Mouse (Mus musculus): ENCODE measurements around the gene Abtb2.

Abtb2 gene

DNA sequence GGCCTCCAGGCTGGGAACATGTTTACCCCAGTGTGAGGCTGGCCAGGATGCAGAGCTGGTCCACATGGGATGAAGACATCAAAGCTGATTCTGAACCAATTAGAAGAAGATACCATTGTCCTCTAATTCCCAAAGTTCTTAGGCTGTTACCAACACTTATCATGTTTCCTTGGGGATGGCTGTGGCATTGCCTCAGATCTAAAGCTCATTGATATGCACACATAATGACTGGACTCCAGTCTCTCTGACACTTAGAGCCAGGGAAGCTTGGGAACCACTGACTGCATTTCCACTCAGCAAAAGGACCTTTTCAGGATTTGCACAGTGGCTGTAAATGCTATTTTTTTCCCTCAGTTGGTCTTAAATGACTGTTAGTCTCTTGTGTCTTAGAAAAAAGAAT, 52.3 kb downstream of the Abtb2 start:
- no peak for DNase-seq (ENCODE audit: low spot score)

DNA sequence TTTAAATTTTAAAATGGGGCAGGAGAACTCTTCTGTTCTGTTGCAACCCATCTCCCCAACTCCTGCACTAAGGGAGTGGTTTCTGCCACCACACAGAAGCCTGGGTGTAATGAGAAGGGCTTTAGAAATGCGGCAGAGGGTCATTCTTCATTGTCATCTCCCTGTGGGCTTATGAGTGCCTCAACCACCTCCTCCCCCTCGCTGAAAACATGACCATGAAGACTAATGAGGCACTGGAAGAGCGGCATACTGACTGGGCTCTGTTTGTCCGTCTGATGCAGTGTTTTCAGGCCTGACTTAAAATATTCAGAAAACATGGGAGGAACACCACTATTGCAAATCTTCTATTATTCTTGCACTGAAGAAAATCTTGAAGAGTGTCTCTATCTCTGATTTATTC, 56.8 kb downstream of the Abtb2 start:
- DNase-seq (ENCODE audit: low spot score), result peak; percentile 40

DNA sequence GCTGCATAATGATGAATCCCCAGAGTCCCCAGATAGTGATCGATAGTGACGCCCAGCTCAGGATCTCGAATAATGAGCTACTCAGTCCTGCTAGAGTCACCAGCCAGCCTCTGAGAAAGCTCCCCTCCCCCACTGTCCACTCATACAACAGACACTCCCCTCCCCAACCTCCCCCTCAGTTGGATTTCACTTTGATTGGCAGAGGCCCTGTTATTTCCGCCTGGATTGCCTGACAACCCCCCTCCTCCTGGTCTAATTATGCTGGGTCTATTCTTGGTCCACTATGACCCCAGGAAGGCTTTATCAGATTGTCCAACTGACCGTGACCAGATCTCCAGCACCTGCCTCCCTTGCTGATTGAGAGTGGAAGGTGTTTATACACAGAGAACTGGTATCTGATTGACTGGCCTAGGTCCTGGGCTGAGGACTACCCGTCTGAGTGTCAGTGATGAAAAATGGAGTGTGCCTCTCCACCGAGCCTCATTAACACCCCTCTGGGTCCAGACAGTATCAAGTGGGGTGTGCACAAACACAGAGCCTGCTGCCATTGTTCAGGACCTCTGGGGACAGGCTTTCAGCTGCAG, 59.3 kb downstream of the Abtb2 start:
- DNase-seq (ENCODE audit: low spot score), result peak; percentile 81

DNA sequence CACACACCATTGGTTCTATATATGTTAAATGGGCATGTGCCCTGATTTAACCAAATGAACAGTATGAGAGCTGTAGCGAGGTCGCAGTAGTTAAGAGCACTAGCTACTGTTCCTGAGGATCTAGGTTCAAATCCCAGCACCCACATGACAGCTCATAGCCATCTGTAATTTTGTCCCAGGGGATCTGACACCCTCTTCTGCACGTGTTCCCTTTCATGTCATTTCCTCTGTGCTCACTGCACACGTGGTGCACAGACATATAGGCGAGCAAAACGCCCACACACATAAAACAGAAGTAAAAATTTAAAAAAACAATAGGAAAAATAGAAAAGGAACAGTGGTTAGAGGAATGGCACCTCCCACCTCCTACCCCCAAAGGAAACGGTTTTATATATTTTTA, 61.0 kb downstream of the Abtb2 start:
- DNase-seq (ENCODE audit: low spot score), result no peak

DNA sequence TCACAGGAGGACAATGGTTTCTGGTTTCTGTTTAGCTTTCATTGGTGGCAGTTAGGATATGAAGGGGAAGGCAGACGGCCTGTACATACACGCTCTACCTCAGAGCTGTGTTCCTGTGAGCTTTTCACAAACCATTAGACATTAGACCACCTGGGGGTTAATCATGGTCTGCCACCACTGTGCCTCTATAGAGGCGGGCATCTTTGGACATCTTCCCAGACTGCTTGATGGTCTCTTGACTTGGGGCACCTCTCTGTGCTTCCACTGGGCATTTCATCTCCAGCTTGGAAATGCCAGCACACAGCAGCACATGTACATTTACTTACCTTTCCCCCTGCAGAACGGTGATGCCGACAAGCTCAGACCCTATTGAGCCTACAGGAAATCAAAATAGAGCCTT, 63.8 kb downstream of the Abtb2 start:
- DNase-seq (ENCODE audit: low spot score), result no peak

DNA sequence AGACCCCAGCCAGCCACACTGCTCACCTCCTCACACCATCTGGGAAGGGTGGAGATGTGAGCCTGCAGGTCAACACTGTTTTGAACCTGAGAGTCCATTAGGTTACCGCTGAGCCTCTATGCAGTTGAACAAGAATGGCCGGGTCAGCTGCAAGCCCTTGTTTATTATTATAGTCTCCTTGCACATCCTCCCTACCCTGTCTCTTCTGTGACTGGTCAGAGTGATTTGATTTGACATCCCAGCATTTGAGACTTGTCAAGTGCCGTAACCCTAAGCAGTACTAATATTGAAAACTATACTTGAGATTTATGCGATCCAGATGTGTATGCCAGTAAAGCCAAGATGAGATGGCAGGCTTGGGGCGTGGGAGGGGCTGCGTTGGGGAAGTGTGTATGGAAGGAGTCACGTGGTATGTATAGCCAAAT, 65.2 kb downstream of the Abtb2 start:
- peak; percentile 55 for DNase-seq (ENCODE audit: low spot score)

DNA sequence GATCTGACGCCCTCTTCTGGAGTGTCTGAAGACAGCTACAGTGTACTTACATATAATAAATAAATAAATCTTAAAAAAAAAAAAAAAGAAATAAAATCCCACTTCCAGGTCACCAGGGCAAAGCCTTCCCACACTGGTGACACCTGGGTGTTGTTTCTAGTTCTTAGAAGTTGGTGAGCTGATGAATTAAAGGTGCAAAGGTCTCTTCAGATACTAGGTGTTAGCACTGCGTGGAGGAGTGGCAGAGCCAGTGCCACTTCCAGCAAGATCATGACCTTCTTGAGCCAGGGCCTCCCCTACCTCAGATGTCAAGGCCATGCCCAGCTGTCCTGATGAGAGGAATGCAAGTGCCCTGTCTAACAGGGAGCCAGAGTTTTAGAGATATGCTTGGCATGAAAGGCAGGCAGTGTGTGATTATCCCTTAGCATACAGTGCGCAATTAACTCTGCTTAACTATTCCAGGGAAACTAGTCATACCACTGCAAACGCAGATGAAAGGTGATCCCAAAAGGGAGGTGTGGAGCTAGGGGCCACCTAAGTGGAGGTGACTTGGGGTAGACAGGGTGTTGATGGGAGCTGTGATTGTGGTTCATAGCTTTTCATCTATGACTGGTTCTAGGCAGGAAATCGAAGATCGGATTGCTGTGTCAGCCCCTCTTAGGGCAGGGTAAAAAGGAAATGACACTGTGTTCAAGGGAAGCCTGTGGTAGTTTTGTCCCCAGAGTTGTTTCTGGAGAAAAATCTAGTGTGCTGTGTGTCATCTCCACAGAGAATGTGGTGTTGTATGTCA, 66.2 kb downstream of the Abtb2 start:
- DNase-seq (ENCODE audit: low spot score), result no peak

DNA sequence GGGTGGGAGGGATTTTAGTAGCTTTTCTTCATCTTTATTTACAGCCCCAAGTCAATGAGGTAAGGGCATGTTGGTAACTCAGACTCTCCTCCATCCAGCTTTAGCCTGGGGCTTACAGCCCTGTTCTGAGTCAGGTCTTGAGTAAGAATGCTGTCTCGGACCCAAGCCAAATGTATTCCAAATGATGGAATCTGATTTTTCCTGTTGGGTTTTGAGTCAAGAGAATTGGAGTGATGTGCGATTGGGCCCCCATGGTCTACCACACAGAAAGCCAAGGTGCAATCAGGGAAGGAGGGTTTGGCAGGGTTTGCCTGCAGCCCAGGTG, 66.8 kb downstream of the Abtb2 start:
- no peak for DNase-seq (ENCODE audit: low spot score)

DNA sequence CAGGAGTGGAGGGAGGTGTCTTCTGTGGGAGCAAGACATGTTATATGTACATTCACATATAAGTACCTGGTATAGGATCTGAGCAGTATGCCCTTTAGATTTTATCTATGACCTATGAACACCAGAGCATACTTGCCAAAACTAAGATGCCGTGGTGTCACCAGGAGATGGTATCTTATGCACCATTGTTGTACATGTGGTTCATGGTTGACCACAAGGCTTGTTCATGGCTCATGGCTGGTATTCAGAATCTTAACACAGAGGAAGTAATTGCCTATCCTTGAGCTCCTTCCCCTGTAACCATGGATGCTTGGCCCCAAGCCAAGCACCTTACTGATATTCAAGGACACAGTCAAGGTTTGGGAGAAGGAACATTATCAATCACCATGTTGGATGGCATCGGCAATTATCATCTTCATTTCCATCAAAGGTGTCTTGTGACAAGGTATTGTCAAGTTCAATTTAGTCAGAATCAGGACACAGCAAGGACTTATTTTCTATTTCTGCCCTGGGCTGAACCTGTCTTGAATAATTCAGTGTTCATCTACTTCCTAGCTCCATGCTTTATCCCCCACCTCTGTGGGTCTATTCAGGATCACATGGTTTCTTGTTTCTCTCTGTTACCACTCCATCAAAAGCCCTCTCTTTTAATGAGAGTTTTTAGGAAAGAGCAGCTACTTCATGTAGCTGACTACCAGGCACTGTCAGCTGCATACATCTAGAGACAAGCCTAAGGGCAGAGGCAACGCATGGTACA, 69.8 kb downstream of the Abtb2 start:
- no peak for DNase-seq (ENCODE audit: low spot score)

DNA sequence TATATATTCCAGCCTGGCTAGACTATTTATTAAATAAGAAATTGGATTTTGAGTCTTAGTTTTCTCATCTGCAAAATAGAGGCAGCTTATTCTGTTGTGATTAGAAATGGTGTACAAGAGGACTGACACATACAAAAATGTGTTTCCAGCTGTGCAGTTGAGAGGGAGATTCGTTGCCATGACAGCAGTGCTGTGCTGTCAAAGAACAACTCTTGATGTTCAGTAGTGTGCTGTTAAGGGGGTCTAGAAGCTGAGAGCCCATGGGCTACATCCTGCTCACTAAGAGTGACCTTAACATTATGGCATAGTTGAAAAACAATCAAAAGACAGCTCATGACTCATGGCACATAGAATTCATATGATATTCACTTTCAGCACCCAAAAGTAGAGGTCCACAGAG, 71.3 kb downstream of the Abtb2 start:
- no peak for DNase-seq (ENCODE audit: low spot score)

DNA sequence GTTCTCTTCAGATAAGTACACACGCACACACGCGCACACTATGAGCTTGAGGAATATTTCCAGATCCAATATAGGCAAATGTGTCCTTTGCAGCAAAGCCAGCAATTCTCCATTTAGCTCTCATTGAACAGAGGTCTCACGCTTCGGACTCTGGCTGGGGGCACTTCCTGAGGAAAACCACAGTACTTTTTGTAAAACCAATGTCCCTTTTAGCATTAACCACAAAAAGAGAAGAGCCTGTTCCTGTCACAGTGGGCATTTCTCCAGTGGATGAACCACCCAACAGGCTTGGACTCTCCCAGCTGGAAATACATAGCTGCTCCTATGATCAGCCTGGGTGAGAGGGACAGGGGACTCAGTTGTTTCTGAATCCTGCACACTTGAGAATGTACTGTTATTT, 71.8 kb downstream of the Abtb2 start:
- no peak for DNase-seq (ENCODE audit: low spot score)

DNA sequence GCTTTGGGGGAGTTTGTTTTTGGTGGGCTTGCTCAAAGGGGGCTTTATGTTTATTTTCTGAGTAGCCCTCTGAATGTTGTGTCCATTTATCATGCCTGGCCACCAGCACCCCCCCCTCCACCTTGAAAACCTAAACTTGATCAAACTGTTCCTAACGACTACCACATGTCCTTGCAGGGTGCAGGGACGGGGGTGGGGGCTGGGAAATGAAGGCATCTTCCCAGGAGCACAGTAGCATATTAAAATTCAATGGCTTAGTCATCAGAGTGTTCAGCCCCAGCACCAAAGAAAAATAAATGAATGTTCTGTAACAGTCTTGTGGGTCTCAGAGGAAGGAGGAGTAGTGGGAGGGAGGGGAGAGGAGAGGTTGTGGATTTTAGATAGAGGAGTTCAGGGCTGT, 73.6 kb downstream of the Abtb2 start:
- DNase-seq (ENCODE audit: low spot score), result no peak

DNA sequence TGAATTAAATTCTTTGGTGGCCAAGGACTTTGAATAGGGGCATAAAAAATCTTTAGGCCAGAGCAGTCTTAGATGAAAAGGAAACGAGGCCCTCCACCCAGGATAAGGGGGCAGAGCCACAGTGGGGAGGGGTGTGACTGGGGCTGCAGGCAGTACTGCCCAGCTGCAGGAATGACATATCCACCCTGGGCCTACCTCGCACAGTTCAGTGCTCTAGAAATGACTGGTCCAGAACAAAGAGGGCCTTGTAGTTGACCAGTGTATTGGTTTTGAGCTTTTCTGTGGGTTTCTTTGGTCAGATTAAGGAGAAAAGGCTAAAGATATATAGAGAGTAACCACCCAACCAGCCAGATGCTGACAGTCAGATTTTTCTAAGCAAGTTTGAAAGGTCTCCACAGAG, 74.8 kb downstream of the Abtb2 start:
- no peak for DNase-seq (ENCODE audit: low spot score)

DNA sequence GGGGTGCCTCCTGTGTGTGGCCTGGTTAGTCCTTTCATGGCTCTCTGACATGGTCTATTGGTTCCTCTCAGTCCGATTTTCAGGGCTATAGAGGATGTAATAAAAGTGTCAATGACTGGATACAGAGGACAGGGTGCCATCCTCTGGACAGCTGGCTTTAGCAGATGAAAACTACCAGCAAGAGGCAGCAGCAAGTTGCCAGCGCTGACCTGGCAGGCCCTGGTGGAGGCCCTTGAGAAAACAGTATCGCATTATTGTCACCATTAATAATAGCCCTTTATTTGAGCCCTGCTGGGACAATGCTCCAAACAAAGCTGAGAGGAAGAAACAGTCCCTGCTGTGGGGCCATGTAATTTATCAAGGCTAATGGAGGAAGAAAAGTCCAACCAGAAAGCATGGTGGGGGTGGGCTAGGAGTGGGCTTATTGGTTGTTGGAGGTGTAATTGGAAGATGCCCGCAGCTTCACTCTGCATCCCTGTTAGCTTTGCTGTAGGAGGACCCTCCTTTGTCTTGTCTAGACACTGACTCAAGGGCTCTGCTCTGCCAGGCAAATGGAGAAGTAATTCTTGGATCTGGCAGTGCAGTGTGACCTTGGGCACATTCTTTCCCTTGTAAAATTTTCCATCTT, 77.6 kb downstream of the Abtb2 start:
- peak; percentile 61 for DNase-seq (ENCODE audit: low spot score)

DNA sequence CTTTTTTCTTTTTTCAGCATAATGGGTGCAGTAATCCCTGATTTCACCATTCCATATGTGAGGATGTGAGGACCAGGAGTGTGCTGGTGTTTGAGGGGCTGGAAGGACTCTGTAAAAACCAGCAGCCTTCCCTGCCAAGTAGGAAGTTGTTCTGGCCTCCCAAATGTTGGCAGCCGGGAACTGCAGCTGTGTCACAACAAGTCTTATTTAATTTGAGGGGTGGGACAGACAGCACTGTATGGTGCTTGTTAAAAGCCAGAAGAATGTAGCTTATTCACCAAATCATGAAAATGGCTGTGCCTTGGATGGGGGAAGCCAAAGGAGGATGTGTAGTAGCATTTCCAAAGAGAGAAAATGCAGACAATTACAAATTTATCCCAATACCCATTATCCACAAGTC, 78.3 kb downstream of the Abtb2 start:
- no peak for DNase-seq (ENCODE audit: low spot score)

DNA sequence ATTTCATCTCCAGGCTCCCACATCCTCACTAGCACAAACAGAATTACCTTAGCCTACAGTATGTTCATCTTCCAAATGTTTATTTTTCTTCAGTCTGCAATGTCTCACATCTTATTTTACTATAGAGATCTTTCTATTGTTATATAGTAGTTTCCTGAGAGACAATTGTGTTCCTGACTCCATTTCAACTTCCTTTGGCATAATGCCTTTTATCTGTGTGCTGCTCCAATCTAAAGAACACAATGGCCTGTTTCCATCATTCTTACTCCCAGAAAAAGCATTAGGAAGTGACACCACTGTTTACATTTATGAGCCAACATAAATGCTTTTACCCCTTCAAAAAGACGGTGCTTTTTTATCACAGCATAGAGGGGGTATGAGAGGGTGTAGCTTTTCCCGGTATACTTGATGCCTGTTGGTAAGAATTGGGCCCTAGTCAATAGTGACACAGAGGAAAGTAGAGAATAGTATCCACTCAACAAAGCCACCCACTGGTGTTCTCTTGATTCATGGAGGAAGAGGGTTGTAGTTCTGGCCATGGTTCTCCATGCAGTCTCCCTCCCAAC, 84.3 kb downstream of the Abtb2 start:
- DNase-seq (ENCODE audit: low spot score), result no peak

DNA sequence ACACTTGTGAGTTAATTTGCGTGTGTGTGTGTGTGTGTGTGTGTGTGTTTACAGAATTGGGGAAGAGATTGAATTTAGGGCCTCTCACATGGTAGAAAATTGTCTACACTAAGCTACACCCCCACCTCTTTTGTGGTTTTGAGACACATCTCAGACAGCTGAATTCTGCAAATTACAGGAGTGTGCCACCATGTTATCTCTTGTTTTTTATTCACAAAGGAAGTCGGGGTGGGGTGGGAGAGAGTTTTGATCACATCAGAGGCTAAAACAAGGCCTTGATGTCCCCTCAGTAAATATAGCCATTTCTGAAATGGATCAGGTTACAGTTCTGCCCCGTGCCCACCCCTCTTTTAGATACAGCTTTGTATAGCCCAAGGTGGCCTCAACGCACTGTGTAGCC, 86.0 kb downstream of the Abtb2 start:
- DNase-seq (ENCODE audit: low spot score), result no peak

DNA sequence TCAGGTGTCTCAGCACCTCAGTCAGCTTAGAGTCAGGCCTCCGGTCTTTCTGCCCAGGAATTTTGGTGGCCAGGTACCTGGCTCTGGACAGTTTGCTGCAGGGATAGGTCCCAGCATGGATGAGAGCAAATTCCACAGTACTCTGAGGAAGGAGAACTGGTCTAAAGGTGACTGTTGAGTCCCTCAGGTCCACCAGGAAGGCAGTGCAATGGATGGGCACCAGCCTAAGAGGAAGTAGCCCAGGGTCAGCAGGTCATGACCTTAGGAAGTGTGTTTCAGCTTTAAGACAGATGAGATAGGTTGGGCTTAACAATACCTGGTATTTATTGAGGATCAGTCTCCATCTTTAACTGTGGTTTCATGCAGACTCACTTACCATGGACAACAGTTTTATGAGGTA, 88.9 kb downstream of the Abtb2 start:
- peak; percentile 48 for DNase-seq (ENCODE audit: low spot score)

DNA sequence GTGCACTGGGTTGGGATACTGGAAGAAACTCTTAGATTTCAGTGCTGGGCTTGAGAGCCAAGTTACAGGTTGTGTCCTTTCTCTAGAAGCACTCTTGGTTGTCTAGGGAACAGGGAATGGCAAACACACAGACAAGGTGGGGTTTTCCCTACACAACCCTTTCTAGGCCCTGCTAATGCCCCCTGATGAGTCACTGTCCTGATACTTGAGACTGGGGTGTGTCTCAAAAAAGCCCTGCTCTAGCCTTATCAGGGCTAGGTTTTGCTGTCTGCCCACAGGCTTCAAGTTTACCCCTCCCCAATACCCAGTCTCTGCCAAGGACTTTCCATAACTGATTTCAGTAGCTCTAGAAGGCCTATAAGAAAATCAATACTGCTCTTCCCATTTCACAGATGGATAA, 89.9 kb downstream of the Abtb2 start:
- DNase-seq (ENCODE audit: low spot score), result no peak

DNA sequence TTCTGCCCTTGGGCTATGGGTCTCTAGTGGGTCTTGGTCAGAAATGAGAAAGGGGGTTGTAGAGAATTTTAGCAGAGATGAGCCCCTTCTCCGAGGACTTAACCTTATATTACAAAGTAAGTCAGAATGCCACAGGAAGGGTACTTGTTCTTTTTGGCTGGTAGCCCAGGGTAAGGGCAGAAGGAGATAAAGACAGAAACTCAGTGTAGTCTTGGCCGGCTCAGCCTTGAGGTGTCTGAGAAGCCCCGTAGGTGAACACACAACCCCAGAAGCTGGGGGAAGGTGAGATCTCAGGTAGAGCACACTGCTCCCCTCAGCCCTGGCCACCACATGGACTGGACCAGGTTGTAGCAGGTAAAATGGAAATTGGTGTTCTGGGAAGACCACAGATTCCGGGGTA, 93.1 kb downstream of the Abtb2 start:
- DNase-seq (ENCODE audit: low spot score), result no peak

DNA sequence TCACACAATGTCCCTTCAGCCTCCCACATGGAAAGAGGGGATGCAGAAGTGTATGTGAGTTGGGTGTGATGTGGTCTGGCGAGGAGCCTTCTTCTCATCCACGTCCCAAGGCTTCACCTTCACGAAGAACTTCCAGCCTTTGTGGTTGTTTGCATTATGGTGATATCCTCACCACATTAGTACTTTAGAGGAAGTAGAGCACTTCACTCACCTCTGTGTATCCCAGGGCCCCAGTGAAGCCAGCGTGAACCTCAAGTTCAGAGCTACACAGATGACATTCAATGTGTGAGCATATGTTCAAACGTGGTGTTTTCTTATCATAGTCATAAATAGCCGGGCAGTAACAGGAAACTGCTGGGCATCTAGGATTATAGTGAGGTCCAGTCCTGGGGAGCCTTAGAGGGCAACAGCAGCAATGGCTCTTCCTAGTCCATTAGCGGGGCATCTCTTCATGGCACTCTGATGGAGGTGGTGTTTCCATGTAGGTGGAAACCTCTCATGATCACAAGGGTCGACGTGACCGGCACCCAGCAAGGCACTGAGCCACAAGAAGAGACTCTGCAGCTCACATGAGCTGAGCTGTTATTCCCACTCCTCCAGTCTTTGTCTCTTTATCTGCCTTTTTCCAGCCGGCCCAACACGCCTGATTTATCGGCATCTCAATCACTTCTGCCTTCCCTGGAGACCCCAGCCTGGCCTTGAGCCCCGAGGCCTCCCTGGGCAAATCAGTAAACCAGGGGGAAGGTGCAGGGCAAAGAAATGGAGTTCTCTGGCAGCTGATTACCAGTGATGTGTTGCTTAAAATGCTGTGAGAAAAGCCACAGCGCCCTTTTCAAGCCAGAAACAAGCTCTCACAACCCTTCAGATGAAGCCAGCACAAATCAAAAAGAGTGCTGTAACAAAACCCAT, 93.8 kb downstream of the Abtb2 start:
- no peak for DNase-seq (ENCODE audit: low spot score)

DNA sequence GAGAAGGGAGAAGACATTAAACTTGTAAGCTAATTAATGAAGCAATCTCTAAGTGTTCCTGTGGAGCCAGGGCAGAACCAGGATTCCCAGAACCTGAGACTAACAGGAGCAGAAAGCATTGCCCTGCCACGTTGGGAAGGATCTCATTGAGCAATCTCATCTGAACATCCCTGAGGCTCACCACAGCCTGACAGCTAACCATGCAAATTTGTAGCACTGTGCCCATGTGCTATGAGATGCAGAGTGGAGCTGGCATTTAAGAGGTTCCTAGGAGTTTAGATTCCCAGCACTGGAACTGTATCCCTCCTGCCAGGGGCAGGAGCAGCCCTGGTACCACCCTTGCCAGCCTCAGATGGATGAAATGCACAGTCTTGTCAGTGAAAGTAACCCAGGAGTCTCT, 95.6 kb downstream of the Abtb2 start:
- DNase-seq (ENCODE audit: low spot score), result no peak

Measured in embryo, embryonic 10 days (tissue).